Mouse (Mus musculus) spleen, postnatal 36 days (tissue): ENCODE results near the gene Glyr1.

ENCODE experiments used
- DNase-seq, 2 experiments: peaks; one replicate each; pipeline ENCODE4 v3.0.0; 2022; ENCODE audit warnings: low spot score in 2 of 2, mixed read lengths in 1 of 2

Glyr1 gene

GRCm38 (mm10) chr16:5049774-5050234 is at the start of gene Glyr1, which contains the start of gene Ubn1:
TSS of gene Glyr1 (minus strand) at chr16:5049863.
TSS of gene Ubn1 (plus strand) at chr16:5050057.
- DNase-seq, result peak; percentile 100

DNA sequence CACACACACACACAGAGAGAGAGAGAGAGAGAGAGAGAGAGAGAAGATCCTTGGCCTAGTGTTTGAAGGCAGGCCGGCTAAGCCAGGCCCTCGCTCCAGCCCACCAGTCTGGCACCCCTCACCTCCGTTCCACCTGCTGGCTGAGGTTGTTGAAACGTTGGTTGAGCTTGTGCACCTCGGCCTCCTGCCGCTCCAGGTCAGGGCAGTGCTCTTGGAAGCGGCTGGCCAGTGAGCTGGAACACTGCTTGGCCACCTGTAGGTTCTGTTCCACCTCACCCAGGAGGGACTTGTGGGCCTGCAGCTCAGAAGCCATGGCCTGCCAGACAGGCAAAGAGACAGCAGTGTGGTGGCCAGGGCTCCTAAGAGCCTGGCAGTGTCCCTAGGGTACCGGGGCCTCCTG is 46.8 kb upstream of the Glyr1 start:
- DNase-seq, result no peak

DNA sequence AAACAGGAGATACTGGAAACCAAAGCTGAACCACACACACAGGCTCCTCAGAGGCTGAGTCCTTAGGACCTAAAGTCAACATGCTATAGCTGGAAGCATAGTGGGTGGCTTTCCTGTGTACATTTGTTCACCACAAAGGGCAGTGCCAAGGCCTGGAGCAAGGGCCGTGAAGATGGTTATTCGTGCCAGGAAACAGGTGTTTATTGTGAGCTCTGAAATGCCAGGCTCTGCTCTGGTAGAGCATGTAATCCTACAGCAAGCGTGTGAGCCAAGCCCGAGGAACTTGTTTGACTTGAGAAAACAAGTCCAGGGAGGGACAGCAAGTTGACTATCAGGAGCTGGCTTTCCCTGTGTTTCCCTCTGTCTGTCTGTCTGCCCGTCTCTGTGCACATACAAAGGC is 43.6 kb upstream of the Glyr1 start:
- peak; percentile 16 to 26 for DNase-seq

GRCm38 (mm10) chr16:5089021-5089420 is 39.4 kb upstream of the Glyr1 start:
- DNase-seq, result no peak

DNA sequence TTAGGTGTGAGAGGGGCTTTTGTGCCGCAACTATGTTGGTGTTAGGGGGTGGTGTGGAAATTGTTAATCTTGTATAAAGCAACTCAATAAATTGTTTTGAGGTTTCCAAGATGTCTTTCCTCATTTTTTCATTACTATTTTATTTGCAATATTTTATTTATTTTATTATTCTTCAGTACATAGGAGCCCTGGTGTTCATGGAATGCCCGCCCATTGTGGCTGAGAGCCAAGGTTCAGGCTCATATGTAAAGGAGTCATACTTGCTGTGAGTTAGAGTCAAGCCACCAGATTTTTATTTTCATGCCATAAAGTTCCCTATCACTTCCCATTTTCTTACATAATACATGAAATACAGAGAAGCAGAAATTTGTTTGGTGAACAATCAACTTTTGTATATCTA is 36.5 kb upstream of the Glyr1 start:
- DNase-seq, result no peak

DNA sequence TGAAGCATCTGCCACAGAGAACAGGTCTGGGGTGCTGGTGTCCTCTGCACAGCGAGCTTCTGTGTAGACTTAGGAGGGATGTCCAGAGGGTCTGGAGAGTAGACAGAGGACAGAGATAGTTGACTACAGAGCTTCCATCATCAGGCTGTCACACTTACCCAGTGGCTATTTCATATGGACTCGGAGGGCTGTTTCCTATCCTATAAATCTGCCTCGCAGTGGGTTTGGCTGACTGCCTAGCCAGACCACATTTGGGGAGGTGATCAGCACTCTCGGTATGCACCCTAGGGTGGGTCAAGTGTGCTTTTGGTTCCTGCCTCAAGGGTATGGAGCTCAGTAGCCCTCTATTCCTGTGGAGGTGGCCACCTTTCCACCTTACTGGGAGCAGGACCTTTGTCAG is 35.5 kb upstream of the Glyr1 start:
- DNase-seq, result no peak

DNA sequence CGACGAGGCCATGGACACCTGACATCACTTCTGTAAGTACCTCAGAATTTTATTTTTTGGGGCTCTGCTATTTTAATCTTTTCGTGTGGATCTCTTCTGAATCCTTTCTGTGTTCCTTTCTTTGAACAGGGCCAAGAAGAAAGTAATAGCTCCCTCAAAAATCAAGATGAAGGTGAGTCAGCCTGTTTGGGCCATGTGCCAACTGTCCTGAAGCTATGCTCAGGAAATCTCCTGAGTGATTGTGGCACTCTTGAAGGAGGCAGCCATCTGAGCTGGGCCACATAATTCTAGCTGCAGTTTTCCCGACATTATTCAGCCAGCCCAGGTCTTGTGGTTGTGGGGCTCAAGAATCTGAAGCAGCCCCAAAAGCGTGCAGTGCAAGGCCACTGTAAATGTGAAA is 24.7 kb upstream of the Glyr1 start:
- no peak for DNase-seq

DNA sequence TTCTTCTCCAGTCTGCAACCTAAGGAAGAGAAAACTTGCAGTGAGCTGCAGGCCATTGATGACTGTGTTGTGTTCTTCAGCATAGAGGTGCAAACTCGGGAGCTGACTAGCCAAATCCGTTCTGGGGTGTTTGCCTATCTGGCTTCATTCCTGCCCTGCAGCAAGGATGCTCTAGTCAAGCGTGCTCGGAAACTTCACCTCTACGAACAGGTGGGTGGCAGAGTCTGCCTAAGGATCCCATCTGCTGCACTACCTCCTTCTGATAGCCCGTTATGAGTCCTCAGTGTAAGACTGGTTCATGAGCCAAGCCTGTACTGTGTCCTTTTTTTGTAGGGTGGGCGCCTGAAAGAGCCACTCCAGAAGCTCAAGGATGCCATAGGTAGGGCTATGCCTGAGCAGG is 22.3 kb upstream of the Glyr1 start:
- no peak for DNase-seq

DNA sequence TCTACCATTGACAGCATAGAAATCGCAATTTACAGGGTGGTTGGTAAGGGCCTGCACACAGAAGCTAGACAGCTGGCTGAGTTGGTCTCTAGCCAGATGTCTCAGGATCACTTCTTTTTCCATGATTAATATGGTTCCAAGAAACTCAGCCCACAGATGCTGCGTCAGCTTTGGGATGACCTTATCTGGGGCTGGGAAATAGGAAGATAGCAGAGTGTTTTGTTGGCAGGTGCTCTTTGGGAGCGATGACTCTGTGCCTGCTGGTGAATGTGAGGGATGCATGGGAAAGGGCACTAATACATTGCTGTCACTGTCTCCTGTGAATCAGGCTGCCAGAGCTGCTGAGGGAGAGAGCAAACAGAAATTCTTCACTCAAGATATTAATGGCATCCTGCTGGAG is 20.7 kb upstream of the Glyr1 start:
- no peak for DNase-seq

GRCm38 (mm10) chr16:5063472-5063871 is 13.8 kb upstream of the Glyr1 start:
- no peak for DNase-seq

DNA sequence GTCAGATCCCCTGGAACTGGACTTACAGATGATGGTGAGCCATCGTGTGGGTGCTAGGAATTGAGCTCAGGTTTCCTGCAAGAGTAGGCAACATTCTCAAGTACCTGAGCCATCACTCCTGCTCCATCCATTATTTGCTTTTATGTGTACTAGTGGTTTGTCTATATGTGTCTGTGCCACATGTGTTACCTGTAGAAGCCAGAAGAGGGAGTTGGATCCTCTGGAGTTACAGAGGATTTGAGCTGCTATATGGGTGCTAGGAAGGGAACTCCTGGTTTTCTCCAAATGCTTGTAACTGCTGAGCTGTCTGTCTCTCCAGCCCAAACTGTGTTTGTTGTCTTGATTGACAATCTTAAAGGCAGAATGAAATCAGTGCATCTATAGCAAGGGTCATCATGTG is 8.5 kb upstream of the Glyr1 start:
- DNase-seq, result no peak

GRCm38 (mm10) chr16:5050251-5051110 is 818 bp upstream of the Glyr1 start:
- peak; percentile 69 for DNase-seq

GRCm38 (mm10) chr16:5049182-5049773 is 385 bp downstream of the Glyr1 start:
- no peak for DNase-seq

DNA sequence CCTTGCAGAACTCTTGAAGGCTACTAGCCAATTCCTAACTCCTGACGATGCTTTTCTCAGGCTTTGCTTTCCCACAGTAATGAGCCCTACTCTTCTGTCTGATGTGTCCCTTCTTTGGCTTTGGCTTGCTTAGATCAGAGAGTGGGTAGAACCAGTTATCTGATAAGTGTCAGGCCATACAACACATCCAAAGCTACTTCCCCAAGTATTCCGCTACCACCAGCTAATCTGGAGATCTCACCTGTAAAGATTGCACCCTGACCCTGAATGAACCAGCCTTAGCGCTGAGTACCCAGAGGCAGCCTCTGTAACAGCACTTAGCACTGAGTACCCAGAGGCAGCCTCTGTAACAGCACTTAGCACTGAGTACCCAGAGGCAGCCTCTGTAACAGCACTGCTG is 4.3 kb downstream of the Glyr1 start:
- DNase-seq, result no peak

GRCm38 (mm10) chr16:5036649-5037234 is 12.9 kb downstream of the Glyr1 start:
- DNase-seq, result no peak

DNA sequence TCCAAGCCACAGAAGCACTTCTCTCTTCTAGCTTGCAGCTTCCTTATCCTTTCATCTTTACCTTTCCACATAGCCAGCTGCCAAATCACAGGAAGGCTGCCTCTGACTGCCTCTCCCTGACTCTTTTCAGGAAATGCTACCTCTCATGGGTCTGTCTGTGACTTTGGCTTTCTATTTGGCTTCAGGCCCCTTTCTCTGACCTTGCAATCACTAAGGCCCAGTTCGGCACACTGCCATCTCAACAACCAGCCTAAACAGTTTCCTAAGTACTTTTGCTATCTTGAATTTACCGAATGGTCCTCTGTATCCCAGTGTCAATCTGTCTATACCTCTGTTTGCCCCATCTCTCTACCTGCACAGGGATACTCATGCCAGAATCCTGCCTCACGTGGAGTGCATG is 14.1 kb downstream of the Glyr1 start:
- DNase-seq, result no peak

GRCm38 (mm10) chr16:5029847-5030246 is 19.8 kb downstream of the Glyr1 start:
- DNase-seq, result no peak

- no peak for DNase-seq
Observed at GRCm38 (mm10) chr16:5024021-5024420, 25.6 kb downstream of the Glyr1 start.

- DNase-seq, result no peak
Observed at GRCm38 (mm10) chr16:5014578-5014977, 35.1 kb downstream of the Glyr1 start.

DNA sequence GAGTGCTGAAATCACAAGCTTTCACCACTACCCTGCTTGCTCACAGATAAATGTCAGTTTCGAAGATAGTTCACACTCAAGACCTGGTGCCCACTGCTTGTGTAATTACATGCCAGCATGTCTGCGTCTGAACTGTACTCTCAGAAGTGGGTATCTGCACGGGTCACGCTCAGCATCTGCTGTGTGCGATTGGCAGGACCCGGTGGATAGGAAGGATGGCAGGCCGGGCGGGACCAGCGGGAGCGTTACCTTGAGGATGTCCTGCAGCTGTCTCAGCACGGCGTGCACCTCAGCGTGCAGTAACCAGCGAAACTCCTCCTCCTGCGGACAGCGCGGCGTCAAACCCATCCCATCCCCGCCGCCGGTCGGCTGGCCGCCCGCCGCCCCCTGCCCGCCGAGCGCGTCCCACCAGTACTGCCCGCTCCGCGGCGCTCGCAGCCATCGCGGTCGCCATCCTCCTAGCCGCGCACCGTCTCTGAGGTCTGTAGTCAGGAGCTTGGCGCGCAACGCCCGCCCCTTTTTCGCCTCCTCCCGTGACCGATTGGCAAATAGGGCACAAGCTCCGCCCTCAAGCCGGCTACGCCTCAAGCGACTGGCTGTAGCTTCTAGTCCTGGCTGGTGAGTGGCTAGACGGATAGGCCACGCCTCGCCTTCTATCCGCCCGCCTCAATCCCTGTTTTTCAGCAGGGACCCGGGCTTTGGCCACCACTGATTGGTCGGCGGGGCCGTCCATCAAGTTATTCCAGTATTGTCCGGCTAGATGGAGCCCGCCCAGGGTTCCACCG is 36.4 kb downstream of the Glyr1 start, which contains the start of gene Rogdi:
Gene Rogdi (minus strand): TSS at position 500 of the 785 bp plus-strand sequence.
- DNase-seq, result peak; percentile 96 to 97

DNA sequence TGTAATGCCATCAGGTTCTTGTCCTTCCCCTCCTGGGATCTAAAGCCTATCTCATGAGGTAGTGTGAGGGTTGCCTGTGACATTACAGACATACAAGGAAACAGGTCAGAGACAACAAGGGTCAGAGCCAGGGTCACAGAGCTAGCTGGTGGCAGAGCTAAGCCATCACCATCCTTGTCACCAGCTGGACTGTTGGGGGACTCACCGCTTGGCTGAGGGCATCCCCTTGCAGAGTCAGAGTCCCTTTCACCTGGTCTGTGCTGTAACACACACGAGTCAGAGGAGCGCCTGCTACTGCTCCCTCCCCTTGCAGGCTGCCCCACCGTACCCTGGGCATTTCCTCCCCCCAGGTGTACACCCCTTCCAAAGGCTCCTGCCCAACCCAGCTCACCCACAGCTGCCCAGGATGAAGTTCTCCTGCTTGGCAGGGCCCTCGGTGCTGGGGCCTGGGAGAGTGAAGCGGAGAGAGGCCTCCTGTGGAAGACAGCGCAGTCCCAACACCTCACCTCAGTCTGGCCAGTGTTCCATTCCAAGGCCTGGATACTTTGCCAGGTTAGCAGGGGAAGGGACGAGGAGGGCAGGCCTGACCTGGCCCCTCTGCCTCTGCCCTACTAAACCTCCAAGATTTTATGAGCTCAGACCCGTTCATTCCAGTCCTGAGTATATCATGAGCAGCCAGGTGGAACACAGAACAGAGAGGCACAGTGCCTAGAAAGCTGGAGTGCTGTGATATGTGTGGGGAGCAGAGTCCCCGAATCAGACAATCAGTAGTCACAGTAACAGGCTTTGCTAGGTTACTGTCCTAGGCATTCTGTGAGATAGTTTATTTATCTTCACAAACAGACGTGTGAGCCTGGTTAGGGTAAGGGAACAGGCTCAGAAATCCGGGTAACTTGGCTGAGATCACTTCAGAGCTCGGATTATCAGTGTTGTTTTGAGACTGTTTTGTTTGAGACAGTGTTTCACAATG is 37.3 kb downstream of the Glyr1 start:
- DNase-seq, result peak; percentile 9 to 29
